Mouse (Mus musculus): ENCODE measurements around the gene Setd3.

- TF ChIP-seq POLR2A (IDR thresholded peaks at IDR 0.05; ENCODE audit: control insufficient read depth, low read depth, low read length) = no peak
- no peak for TF ChIP-seq CTCF (IDR thresholded peaks at IDR 0.05; ENCODE audit: control insufficient read depth, insufficient read depth, insufficient replicate concordance, low read depth, low read length)
These were observed 14.8 kb upstream of the Setd3 start for GRCm38 (mm10) chr12:108193878-108194277.
